Mouse (Mus musculus): Measurements from ENCODE around the gene Usp48.

Gene Usp48

DNA sequence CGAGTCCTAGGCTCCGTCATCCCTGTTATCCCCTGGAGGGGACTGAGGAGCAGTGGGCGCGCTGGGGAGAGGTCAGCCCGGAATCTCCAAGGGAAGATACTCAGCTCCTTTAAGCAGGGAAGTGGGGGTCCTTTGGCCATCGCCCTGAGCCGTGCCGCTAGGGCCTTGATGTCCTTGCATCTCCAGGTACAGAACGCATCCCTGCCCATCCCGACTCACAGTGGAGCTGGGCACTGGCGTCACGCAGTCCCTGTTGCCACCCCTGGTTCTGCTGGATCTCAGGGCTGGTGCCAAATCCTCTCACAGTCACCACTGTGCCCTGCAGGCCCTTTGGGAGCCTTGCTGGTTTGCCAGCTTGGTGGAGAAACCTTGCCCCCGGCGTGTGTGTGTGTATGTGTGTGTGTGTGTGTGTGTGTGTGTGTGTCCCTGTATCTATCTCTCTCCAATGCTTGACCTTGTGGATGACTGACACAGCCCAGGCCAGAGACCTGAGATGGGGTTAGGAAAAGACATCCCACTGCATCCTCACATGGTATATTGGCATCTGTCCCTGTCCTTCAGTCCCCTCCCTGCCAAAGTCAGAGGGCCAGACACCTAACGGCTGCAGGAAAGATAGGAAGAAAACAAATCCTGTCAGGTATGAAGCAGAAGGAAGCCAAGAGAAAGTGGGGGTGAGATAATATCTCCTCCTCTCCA lies 71.6 kb downstream of the Usp48 start:
- no peak for TF ChIP-seq GATA4 (IDR thresholded peaks at IDR 0.05; ENCODE audit: insufficient replicate concordance, low read length)

DNA sequence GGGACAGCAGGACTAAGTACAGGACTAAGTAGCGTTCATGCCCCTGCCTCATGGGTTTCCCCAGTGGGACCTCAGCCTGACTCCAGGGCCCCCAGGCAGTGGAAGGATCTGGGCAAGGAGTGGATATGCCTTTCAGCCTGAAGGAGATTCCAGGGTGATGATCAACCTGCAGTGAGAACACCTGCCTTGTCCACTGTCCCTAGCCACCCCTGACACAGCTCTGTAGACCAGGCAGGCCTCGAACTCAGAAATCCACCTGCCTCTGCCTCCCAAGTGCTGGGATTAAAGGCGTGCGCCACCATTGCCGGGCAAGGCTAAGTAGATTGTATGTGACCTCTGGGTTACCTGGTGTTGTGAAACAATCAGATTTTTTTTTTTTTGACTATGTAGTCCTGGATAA lies 72.2 kb downstream of the Usp48 start:
- TF ChIP-seq GATA4 (IDR thresholded peaks at IDR 0.05; ENCODE audit: insufficient replicate concordance, low read length), result no peak

DNA sequence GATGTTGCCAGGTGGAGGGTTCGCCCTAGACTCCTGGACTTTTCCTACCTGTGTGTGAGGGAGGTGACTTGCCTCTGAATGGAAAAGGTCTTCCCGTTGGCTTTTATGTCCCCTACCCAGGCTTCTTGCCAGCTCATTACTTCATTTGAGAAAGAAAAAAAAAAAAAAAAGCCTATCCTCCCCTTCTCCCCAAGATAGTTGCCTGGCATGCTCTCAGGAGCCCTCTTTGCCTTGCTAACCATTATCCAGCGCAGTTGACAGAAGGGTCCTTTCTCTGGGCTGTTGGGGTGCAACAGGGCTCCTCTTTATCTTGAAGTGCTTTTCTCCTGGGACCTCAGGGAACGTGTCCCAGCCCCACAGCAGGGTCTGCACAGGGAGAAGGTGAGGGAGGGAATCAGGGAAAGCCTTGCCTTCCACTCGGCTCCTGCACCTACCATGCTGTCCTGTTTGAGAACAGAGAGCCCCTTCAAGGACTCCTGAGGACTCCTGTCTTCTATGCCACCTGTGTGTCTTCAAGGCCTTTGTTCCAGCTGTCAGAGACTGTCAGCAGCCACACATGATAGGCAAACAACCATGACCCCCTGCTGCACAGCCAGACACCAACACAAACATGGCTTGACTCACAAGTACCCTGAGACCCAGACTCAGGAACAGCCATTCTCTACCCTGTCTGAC lies 72.9 kb downstream of the Usp48 start:
- no peak for TF ChIP-seq GATA4 (IDR thresholded peaks at IDR 0.05; ENCODE audit: insufficient replicate concordance, low read length)

DNA sequence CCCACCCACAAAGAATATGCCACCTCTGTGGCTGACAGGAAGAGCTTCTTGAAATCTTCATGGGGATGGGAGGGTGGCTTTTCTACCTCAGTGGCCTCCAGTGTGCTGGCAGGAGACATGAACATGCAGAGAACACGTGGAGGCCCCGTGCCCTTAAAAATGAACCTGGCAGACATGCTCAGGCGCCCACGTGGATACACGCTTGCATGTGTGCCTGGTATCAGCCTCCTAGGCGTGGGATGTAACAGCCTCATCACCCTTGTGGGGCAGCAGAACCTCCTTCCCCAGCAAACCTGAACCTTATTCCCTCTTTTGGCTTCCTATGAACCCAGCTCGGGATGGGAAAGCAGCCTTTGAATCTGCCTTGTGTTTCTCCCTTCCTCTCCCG lies 73.4 kb downstream of the Usp48 start:
- no peak for TF ChIP-seq GATA4 (IDR thresholded peaks at IDR 0.05; ENCODE audit: insufficient replicate concordance, low read length)

DNA sequence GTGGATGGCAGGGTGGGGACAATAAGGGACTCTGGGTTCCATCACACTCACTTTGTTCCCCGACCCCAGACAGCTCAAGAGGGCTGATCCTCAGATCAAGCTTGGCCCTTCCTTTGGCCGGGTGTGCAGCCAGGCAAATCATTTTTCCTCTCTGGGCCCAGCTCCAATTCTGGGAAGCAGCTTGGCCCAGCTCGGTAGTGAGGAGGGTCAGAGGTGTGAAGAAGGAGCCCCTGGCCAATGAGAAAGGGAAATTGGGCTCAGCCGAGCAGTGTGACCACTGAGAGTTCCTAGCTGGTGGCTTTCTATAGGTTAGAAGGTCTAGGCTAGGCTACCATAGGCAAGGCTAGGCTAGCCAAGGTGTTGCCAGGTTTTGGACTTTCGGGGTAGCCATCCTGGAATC lies 74.2 kb downstream of the Usp48 start:
- TF ChIP-seq GATA4 (IDR thresholded peaks at IDR 0.05; ENCODE audit: insufficient replicate concordance, low read length), result no peak

- TF ChIP-seq GATA4 (IDR thresholded peaks at IDR 0.05; ENCODE audit: insufficient replicate concordance, low read length), result no peak
Observed at GRCm38 (mm10) chr4:137671711-137672500, 78.4 kb downstream of the Usp48 start.

- TF ChIP-seq GATA4 (IDR thresholded peaks at IDR 0.05; ENCODE audit: insufficient replicate concordance, low read length), result no peak
Observed at GRCm38 (mm10) chr4:137675566-137675965, 82.0 kb downstream of the Usp48 start.

DNA sequence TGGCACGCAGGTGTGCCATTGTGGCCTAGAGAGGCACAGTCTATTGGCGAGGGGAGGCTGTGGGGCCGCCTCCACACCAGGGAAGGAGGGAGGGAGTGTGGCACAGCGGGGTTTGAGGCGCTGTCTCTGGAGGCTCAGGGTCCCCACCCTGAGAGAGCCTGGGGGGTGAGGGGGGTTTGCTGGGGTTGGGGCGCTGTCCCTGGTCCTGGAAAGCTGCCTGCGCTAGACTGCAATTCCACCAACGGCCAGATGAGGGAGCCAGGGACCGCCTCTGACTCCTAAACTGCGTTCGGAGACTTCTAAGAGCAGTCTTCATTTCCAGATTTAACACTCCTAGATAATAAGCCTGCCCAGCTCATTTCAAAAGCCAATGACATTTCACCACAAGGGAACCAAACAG lies 82.5 kb downstream of the Usp48 start:
- no peak for TF ChIP-seq GATA4 (IDR thresholded peaks at IDR 0.05; ENCODE audit: insufficient replicate concordance, low read length)

DNA sequence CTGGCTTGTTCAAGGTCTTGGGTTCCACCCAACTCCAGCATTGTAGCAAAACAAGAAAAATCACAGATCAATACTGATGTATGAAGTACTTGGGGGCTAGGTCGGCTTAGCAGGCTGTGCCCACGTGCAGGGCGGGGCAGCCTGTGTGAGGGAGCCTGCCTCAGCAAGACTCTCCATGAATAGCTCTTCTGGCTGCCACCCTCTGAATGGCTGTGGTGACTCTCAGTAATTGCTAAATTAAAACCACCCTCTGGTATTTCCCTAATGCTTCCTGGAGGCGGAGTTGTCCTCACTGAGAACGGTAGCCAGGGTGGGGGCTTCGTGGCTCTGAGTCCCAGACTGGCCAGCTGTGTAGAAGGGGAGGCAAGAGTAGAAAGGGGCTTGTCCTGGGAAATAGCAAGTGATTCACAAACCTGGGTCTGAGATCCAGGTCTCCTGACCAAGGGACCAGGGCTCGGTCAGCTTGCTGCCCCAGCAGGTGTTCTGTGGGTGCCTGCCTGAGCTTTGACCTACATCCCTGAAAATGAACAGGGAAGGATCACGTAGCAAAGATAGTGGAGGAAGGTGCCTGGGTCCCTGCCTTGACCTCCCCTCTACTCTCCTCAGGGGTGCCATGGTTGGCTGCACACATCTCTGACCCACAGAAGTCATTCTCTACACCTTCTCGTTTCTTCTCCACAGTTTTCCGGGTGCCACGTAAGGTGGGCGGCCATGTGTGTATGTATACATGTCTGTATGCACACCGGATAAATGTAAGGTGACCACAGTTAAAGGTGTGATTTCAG lies 83.3 kb downstream of the Usp48 start:
- TF ChIP-seq GATA4 (IDR thresholded peaks at IDR 0.05; ENCODE audit: insufficient replicate concordance, low read length), result no peak

GRCm38 (mm10) chr4:137677906-137678305 lies 84.4 kb downstream of the Usp48 start:
- TF ChIP-seq GATA4 (IDR thresholded peaks at IDR 0.05; ENCODE audit: insufficient replicate concordance, low read length), result no peak

DNA sequence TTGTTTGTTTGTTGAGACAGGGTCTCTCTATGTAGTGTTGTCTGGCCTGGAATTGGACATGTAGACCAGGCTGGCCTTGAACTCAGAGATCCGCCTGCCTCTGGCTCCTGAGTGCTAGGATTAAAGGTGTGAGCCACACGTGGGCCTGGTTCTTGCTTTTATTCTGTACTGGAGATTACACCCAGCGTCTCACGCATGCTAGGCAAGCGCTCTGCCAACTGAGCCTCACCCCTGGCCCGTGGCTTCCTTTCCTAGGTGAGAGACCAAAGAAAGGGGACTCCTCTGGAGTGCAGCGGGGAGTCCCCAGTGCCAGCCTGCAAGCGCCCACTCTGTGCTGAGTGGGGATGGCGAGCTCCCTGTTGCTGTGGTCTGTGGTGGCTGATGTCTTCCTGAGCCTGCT lies 85.0 kb downstream of the Usp48 start:
- TF ChIP-seq GATA4 (IDR thresholded peaks at IDR 0.05; ENCODE audit: insufficient replicate concordance, low read length), result no peak

GRCm38 (mm10) chr4:137679979-137680550 lies 86.5 kb downstream of the Usp48 start:
- TF ChIP-seq GATA4 (IDR thresholded peaks at IDR 0.05; ENCODE audit: insufficient replicate concordance, low read length), result no peak

GRCm38 (mm10) chr4:137680721-137681120 lies 87.2 kb downstream of the Usp48 start:
- TF ChIP-seq GATA4 (IDR thresholded peaks at IDR 0.05; ENCODE audit: insufficient replicate concordance, low read length), result no peak

DNA sequence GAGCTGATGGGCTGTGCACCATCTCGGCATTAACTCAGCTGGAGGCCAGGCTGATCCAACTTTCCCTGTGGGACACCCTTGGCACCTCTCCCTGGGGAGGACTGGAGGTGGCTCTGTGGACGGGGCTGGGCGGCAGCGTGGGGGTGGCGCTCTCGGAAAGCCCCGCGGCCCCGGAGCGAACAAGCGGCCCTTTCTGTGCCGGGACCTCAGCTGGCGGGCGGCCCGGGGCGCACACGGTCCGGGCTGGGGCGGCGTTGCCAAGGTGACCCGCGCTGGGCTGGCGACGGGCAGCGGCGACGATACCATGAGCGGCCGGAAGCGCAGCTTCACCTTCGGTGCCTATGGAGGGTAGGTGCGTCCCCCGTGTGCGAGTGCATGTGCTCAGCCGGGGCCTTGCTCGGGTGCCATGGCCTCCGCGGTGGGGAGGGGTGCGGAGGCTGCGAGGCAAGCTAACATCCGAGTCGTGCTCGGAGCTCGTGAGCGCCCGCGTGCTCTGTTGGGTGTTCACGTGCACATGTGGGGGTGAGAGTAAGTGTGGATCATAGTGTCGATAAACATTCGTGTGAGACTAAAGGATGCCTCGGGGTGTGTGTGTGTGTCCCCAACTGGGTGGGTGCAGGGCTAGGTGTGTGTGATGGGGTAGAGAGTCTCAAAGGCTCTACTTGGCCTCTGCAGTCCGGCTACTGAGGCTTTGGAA lies 88.0 kb downstream of the Usp48 start:
- no peak for TF ChIP-seq GATA4 (IDR thresholded peaks at IDR 0.05; ENCODE audit: insufficient replicate concordance, low read length)
